Mouse (Mus musculus): ENCODE measurements at regions not wholly inside any gene's neighbourhood (a gene's known extent, or its start where the extent isn't known, plus 50 kb on each side); places are given as distances from the start of the nearest gene placed in this dataset.
"Not testable (repeated sequence)": the region's sequence is repeated elsewhere in the genome, so short reads cannot be mapped to it uniquely, and the experiment has no call there.

DNA sequence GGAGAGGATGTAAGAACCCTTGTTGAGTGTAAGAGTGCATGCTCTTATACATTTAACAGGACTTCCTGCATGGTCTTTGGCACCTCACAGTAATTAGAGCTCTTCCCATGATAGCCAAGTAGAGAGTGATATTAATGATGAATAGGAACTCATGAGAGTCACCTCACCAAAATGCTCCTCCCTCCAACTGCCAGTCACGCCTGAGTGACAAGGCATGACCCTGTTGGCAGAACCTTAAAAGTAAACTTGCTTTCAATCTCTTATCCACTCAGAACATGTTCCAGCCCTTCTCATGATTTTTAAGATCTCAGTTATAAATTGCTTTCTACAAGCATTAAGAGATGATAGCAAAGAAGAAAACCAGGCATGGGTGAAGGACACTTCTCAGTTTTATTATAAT lies 291.8 kb downstream of the Tox3 start:
- DNase-seq: no peak

DNA sequence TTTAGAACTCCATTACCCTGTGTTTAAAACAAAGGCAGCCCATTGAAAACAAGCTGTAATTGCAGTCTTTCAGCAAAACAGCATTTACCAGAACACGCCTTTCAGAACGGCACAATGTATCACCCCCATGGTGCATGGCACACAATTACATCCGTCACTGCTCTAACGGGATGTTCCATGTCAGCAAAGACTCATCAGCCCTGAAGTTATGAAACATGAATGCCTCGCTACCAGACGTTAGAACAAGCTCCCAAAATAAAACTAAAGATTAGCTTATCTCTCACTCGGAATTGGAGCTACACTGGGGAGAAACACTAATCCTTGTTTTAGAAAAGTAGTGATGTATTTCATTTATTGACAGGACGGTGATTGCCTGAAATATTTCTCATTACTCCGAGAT lies 301.4 kb downstream of the Tox3 start:
- DNase-seq: no peak

DNA sequence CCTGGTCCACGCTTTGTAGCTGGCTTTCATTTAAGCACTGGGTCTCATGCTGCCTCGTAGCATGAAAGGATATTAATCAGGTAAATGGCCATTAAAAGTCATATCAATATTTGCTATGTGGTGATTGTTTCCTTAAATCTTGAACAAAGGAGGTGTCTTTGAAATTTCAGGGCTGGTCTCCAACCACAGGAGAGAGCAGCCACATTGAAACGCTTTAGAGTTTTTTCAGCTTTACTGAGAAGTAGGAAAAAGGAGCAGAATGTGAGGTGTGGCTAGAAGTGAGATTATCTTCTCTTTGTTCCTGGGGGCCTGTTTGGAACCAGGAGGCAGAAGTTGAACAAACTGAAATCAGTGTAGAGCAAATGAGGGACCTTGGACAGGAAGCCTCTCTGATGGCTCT lies 311.7 kb downstream of the Tox3 start:
- DNase-seq: no peak

DNA sequence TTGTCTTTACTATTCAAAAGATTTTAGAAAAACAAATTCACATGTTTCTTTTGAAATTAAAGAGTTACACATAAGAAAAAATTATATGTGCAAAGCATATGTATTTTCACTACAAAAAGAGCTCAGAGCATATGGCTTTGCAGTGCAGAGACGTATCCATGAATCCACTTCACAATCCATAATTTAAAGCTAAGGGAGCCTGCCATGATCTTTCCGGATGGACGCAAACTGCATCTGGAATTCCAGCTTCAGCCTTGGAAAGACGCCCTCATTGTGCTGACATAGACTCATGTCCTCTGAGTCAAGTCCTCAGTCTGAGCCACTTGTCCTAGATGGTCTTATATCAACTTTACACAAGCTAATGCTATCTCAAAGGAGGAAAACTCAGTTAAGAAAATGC lies 315.6 kb downstream of the Tox3 start:
- no peak for DNase-seq

DNA sequence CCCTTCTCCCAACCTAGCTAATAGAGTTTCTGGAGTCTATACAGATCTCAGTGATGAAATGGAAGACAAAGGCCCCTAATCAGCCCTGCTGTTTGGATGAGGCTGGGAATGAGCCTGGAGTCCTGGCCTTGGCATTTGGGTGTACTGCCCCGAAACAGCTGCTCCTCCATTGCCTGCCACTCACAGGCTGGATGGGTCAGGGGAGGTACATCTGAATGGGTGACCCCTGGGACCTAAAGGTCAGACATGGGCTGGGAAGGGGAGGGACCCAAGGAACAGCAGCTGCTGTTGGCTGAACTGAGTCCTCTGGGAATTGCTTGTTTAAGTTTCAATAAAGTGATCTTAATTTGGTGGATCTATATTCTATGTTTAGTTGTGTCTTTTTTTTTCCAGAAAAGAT lies 316.9 kb downstream of the Tox3 start:
- no peak for DNase-seq

DNA sequence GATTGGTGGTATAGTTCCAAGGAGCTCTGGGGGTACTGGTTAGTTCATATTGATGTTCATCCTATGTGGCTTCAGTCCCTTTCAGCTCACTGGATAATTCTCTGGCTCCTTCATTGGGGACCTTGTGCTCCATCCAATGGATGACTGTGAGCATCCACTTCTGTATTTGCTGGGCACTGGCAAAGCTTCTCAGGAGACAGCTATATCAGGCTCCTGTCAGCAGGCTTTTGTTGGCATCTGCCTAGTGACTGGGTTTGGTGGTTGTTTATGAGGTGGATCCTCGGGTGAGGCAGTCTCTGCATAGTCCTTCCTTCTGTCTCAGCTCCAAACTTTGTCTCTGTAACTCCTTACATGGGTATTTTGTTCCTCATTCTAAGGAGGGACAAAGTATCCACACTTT lies 330.2 kb downstream of the Tox3 start:
- DNase-seq: not testable (repeated sequence)

DNA sequence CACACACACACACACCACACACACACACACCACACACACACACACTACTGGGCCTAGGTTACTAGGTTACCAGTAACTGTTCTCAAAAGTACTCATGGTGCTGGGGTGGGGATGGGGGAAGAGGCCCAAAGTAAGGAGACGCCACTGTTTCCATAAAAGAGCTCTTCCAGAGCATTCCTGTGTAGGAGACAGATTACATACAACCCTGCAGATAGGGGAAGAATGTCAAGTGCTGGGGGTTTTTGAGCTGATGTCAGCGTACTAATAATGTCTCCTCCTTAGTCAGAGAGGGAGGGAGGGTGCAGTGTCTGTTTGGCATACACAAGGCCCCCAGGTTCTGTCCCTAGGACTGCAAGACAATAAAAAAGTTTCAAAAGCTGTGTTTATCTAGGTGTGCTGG lies 334.4 kb downstream of the Tox3 start:
- DNase-seq: no peak

DNA sequence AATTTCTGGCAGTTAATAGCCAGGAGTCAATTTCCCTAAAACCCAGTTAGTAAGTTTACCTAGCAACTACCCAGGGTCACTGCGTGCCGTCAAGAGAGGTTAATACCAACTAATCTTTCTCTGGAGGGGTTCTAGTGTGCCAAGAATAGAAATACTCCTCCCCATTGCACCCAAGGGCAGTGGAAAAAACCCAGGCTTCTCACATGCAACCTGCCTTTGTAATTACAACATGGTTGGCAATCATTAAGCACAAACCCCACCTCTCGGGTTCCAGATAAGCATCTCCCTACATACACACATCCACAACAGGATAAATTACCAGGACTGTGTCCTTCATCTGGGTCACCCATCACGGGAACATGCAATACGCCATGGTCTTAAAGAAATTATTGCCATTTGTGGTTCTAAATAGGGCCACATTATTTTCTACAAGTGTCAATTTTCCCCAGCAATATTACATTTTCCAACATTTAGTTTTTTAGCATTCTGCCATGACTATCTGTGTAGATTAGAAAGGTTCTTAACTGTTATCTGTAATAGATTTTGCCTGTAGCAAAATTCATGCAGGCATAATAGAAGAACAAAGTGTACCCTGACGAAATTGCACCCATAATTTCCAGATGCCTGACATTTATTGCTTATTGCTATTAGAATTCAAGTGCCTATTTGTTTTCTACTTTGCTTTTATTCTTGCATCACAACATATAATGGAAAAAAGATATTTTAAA lies 336.3 kb downstream of the Tox3 start:
- DNase-seq: no peak

DNA sequence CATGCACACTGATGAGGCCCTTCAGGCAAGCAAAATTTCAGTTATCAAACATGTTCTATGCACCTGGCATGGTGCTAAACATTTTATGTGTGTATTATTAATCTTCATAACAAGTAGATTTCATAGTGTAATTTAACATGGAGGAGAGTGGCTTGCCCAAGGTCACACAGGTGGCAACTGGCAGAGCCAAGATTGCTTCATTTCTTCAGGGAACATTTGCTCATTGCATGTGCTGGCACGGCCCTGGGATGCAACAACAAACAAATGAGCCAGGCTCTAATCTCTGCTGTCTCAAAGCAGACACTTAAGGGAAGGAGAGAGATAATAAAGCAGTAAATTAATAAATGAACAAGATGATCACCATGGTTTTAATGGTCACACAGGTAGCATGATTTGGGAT lies 338.7 kb downstream of the Tox3 start:
- no peak for DNase-seq

DNA sequence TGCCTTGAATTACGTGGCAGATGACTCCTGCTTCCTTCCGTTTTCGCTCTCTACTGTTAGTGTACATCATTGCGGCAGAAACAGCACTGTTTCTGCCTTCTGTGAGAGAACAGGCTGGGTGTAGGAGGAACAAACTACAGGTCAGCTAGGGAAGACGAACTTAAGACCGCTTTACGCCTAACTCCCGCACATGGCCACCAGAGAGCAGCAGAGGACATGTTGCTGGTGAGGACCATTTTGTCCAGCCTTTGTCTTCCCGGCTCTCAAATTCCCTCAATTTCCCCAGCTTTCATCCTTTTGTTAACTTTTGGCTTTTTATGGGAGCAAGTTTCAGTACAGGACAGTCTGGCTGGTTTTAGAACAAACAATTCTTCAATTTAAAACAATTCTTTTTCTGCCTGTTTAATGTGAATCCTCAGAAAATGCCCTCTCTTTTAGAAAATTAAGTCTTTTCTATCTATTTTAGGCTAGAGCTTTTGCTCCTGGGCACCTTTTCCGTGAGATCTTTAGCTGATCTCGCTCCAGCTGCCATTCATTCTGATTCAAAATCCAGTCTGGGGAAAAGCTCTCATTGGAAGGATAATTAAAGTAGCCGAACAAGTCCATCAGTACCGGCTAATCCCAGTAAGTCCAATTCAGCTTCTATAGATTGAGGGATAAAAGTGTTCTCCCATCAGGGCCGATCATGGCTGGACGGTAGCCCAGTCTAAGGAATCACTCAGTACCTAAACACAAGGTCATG lies 347.1 kb downstream of the Tox3 start:
- DNase-seq: peak; percentile 79

DNA sequence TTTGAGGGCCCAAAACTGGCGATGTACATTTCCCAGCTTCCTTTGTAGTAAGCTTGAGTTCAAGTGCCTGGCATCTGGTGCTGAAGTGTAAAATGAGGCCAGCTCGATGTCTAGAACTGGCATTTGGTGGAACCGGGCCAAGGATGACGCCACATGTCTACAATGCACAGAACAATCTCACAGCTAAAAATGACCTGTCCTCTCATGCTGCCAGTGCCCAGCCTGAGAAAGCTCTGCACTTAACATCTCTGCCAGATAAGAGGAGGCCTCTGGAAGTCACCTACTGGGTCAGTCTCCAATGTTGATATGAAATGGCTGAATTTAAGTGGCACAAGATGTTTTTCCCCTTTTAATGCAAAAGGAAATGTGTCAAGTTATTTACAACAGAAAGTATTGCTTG lies 354.4 kb downstream of the Tox3 start:
- no peak for DNase-seq

DNA sequence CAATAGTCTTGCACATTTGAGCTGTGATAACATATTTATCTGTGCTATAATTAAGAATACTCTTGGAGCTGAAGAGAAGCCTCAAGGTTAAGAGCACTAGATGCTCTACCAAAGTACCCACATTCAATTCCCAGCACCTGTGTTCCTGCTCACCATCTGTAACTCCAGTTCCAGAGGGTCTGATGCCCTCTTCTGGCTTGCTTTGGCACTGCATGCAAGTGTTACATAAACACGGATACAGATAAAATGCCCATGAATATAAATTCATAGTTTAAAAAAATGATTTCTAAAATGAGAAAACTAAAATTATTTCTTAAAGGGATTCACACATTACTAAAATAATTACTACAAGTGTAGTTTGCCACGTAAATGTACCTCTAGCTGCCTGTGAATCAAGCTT lies 364.3 kb downstream of the Tox3 start:
- DNase-seq: no peak

DNA sequence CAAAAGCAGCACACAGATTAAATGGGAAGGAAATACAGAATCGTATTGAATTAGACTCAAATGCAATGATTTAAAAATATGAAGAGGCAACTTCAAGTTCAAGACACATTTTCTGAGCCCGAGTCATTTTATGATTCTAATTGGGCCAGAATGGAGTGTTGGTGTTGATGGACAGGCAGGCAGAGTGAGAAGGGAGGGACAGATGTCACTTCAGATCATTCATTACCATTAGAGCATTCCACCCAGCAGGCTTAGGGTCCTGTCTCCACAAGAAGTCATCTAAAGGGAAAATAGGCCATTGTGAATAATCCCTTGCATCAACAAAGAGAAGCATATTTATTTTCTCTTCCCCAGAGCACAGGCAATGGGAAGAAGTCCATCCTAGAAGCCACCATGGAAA lies 365.6 kb downstream of the Tox3 start:
- no peak for DNase-seq

DNA sequence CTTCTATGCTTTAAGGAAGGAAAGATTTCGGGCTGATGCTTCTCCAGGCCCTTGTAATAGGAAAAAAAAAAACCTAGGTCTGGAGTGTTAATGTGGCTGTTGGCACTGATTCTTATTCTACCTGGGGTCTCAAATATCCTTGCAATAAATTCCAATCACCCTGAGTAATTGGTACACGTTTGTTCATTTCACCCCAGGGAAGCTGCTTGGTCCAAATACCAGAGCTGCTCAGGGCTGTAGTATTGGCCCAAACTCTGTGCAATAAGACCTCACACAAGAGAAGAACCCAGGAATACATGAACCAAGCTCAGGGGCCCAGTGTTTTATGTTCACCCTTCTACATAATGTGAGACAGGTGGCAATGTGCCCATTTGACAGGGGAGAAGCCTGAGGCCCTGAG lies 366.8 kb downstream of the Tox3 start:
- no peak for DNase-seq

DNA sequence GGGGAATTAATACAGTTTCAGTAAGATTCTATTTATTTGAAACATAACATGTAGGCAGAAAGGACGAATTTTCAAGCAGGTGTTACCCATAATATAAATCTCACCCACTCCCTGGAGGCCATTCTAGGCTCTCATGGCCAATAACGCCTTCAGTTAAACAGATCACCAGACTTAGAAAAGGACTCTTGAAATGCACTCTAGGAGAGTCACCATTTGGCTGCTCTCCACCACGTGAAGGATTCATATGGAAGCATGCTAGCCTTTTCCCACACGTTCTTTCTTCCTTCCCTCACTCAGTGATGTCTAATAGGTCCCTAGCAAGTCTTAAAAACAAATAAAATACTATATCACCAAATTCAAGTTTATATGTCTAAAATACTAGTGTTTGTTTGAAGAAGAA lies 367.7 kb downstream of the Tox3 start:
- no peak for DNase-seq

DNA sequence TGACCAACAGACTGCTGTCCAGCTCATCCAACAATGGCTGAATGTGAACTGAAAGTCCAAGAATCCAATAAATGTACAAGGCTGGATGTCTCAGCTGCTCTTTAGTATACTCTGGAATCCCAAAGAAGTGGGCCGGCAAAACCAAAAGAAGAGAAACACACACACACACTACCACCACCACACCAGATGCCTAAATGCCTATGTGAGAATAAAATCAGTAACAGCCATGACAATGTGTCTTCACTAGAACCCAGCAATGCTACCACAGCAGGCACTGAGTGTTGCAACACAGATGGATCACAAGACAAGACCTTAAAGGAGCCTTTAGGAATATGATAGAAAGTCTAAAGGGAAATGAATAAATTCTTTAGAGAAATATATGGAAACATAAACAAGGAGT lies 385.3 kb downstream of the Tox3 start:
- no peak for DNase-seq

DNA sequence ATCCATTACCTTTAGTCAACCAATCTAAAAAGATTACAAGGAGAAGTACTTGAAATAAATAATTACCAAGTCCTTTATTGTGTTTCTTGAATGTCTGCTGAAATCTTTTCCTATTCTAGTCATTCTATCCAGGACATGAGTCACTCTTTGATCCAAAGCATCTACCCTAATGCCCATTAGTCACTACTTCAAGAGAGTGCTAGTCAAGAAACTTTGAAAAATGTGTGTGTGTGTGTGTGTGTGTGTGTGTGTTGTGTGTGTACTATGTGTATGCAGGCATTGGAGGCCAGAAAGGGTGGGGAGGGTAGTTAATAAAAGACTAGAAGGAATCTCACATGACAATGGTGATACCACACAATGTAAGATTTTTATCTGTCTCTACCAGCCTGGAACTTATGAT lies 390.7 kb downstream of the Tox3 start:
- no peak for DNase-seq

DNA sequence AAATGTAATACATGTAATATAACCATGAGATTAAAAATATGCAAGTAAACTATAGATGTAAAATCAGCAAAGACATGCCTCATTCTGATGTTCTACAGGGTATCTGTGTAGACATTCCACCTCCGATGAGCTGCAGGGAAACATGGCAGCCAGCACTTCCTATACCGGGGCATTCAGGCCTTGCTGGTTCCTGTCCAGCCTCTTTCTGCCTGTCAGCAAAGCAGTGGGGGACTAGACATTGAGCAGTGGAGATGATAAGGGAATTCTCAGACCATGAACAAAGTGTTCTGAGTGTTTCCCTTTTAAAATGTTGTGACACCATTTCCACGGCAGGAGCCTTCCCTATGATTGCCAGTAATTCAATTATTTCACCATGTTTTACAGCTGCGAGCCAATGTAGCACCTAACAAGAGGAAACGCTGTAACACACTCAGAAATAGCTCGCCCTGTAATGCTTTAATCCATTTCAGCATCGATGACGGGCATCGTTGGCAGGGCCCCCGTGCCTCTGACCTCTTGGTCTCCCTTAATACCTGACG lies 391.6 kb downstream of the Tox3 start:
- no peak for DNase-seq

DNA sequence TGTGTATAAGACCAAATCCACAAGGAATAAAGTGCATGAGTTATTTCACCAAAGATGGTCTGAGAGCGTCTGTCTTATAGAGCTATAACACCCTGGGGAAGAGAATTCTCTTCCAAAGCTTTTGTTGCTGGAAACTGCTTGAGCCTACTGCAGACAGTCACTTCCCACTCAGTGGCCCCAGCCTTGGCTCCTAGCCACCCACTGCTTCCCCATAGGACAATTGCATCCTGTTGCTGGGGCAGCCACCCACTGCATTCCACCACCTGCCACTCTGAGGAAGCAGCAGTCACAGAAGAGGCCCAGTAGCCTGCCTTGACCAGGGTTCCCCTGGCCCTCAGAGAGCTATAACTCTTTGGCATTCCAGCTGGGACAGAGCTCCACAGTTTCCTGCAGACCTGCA lies 409.3 kb downstream of the Tox3 start:
- no peak for DNase-seq

DNA sequence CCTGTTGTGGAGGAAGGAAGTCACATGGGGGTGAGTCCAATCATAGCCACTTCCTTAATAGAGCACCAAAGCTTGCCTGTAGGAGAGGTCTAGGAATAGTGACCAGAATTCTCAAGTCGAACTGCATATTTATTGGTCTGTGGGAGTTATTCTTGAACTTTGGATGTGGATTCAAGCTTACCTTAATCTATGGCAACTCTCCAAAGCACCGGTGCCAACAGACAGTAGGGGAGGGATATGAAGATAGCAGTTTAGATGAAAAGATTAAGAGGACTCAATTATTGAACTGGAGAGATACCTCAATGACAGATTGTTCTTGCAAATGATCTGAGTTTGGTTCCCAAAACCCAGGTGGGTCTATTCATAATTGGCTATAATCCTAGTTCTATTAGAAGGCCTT lies 413.6 kb downstream of the Tox3 start:
- no peak for DNase-seq

DNA sequence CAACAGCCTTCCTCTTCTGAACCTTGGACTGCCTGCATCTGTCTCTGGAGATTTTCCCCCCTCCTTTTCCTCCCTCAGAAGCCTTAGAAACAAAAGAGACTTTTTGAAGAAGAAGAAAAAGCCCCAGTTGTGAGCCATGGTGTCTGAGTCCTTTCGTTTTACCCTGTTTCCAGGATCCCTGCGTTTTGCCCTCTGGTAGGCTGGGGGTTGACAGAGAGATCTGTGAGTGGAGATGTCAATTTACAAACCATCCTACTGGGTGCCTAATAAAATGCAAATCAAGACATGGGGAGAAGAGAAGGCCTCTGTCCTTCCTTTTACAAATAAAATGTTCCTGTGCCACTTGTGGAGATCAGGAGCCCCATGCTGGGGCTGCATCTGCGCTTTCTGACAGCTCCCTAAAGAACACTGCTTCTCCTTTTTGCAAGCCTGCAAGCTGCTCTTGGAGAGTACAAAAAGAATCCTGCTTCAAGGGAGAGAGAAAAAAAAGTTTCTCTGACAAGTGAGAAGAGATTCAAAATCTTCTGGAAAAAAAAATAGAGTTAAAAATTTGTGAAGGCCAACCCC lies 421.4 kb downstream of the Tox3 start:
- DNase-seq: no peak

DNA sequence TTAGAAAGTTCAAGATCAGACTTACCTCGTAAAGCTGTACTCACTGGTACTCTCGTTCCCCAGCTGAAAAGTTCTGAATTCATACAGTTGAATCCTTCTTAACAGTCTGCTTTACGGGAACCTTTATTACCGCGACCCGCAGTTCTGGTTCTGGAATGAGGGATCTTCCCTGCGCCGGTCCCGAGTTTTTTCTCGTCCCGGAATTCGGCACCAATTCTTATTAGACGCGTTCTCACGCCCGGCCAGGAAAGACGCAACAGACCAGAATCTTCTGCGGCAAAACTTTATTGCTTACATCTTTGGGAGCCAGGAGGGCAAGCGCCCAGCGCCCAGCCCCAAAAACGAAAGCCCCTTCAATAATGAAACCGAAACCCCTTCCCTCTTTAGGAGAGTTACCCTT lies 423.4 kb downstream of the Tox3 start:
- DNase-seq: not testable (repeated sequence)

DNA sequence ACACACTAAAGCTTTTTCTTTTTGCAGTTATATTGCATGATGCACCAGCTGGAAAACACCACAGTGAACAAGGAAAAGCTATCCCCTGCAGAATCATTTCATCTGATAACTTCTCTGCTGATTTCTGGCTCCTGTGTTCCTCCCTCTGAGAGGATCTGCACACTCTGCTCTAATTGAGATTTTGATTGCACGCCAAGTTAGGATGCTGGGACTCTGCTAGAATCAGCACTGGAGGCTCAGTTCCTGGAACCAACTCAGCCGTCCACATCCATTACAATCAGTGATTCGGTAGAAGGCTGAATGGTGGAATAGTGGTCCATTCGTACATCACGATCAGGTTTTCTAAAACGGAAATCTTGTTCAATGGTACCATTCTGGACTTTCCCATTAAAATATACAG lies 434.1 kb downstream of the Tox3 start:
- no peak for DNase-seq

DNA sequence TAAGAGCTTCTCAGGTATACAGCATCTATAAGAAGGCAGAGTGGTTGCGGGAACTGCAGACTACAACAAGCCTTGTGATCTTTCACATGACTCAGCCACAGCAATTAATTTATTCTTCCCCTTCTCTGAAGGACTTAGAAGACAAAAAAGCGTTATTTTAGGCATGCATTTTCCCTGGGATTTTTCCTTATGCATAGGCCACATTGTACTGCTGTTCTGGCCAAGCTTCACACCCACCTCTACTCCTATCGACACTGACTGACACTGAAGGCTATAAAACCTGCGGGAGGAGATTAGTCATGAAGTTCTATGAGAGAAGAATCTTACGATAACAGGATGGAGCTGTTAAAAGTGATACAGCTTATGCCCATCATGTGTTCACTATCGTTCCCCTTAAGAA lies 441.9 kb downstream of the Tox3 start:
- no peak for DNase-seq
